Mouse (Mus musculus): ENCODE data around the gene Dnhd1. TPM values are rescaled to one million over a fixed set of nuclear protein-coding genes. Genes with fewer than 3 reads are reported as not detected.
"Not testable (repeated sequence)": the region's sequence is repeated elsewhere in the genome, so short reads cannot be mapped to it uniquely, and the experiment has no call there.

Gene Dnhd1
- polyA plus RNA-seq, 1 experiment from 2014 or later, result 1.9 TPM

- H3K4me3 ChIP-seq (ENCODE audit: low read depth, low read length); ATAC-seq; H3K36me3 ChIP-seq (ENCODE audit: control insufficient read depth, insufficient read depth, low read length); H3K27me3 ChIP-seq (ENCODE audit: control insufficient read depth, insufficient read depth, low read depth, low read length); H3K4me2 ChIP-seq (ENCODE audit: low read length); H3K27ac ChIP-seq (ENCODE audit: low read length); H3K9me3 ChIP-seq (replicated peaks; ENCODE audit: control insufficient read depth, low read length, poor library complexity, severe bottlenecking); H3K9ac ChIP-seq (ENCODE audit: low read depth, low read length): not testable (repeated sequence)
- peaks cover 30% of the 10 kb centered on the region for H3K4me1 ChIP-seq (ENCODE audit: control insufficient read depth, insufficient read depth, low read length)
- 85% methylated on average over 7 of the region's 7 CpGs for WGBS
These were observed 92.0 kb downstream of the Dnhd1 start for GRCm38 (mm10) chr7:105742539-105743215.

GRCm38 (mm10) chr7:105743246-105743925, 92.8 kb downstream of the Dnhd1 start:
- H3K36me3 ChIP-seq (ENCODE audit: control insufficient read depth, insufficient read depth, low read length), result not testable (repeated sequence)
- ATAC-seq, result 0 out of 2 replicates have a peak, but pooled peaks have one; percentile 1

GRCm38 (mm10) chr7:105743926-105744590, 93.4 kb downstream of the Dnhd1 start, which contains the start of gene Taf10:
Gene Taf10, minus strand, starts transcription at chr7:105744361.
- H3K4me2 ChIP-seq (ENCODE audit: low read length), result peak within 1 kb of the TSS; percentile 88
- peaks cover 8% of the 10 kb centered on the region for H3K36me3 ChIP-seq (ENCODE audit: control insufficient read depth, insufficient read depth, low read length)
- H3K9me3 ChIP-seq (replicated peaks; ENCODE audit: control insufficient read depth, low read length, poor library complexity, severe bottlenecking), result no peaks in the 10 kb centered on the region
- ATAC-seq, result peak; percentile 97
- WGBS, result under 1% methylated on average over 63 of the region's 67 CpGs
- no peaks in the 10 kb centered on the region for H3K27me3 ChIP-seq (ENCODE audit: control insufficient read depth, insufficient read depth, low read depth, low read length)
- H3K4me1 ChIP-seq (ENCODE audit: control insufficient read depth, insufficient read depth, low read length), result peaks cover 18% of the 10 kb centered on the region
- H3K9ac ChIP-seq (ENCODE audit: low read depth, low read length), result peak within 1 kb of the TSS; percentile 95
- H3K27ac ChIP-seq (ENCODE audit: low read length), result peak within 1 kb of the TSS; percentile 79
- H3K4me3 ChIP-seq (ENCODE audit: low read depth, low read length), result peak within 1 kb of the TSS; percentile 93

More at GRCm38 (mm10) chr7:105743246-105743925, 92.8 kb downstream of the Dnhd1 start:
- not testable (repeated sequence) for H3K9me3 ChIP-seq (replicated peaks; ENCODE audit: control insufficient read depth, low read length, poor library complexity, severe bottlenecking); H3K27ac ChIP-seq (ENCODE audit: low read length); H3K27me3 ChIP-seq (ENCODE audit: control insufficient read depth, insufficient read depth, low read depth, low read length)
- 38% methylated on average over 20 of the region's 20 CpGs for WGBS
- peak overlapping the region; percentile 95 for H3K9ac ChIP-seq (ENCODE audit: low read depth, low read length)
- H3K4me1 ChIP-seq (ENCODE audit: control insufficient read depth, insufficient read depth, low read length), result peaks cover 24% of the 10 kb centered on the region
- H3K4me3 ChIP-seq (ENCODE audit: low read depth, low read length), result peak overlapping the region; percentile 93
- peak overlapping the region; percentile 88 for H3K4me2 ChIP-seq (ENCODE audit: low read length)

- Histone ChIP-seq H3K4me3 (ENCODE audit: low read depth, low read length) (no peak overlapping the region), H3K4me2 (ENCODE audit: low read length) (no peak overlapping the region), H3K36me3 (ENCODE audit: control insufficient read depth, insufficient read depth, low read length) (peaks cover 2% of the 10 kb centered on the region), H3K4me1 (ENCODE audit: control insufficient read depth, insufficient read depth, low read length) (peaks cover 23% of the 10 kb centered on the region), H3K27ac (ENCODE audit: low read length) (no peak overlapping the region), H3K9me3 (replicated peaks; ENCODE audit: control insufficient read depth, low read length, poor library complexity, severe bottlenecking) (no peaks in the 10 kb centered on the region), H3K9ac (ENCODE audit: low read depth, low read length) (no peak overlapping the region), H3K27me3 (ENCODE audit: control insufficient read depth, insufficient read depth, low read depth, low read length) (no peaks in the 10 kb centered on the region)
- 85% methylated on average over 2 of the region's 2 CpGs for WGBS
- ATAC-seq, result no peak
These were observed 97.1 kb downstream of the Dnhd1 start for GRCm38 (mm10) chr7:105747776-105748175.

GRCm38 (mm10) chr7:105751491-105752433, 101.1 kb downstream of the Dnhd1 start, which contains the start of gene Tpp1:
Gene Tpp1, minus strand, starts transcription at chr7:105752235.
- ATAC-seq, result peak; percentile 85
- 18% methylated on average over 20 of the region's 20 CpGs for WGBS

GRCm38 (mm10) chr7:105752716-105753115, 102.1 kb downstream of the Dnhd1 start:
- Histone ChIP-seq H3K9me3 (replicated peaks; ENCODE audit: control insufficient read depth, low read length, poor library complexity, severe bottlenecking) (no peaks in the 10 kb centered on the region), H3K36me3 (ENCODE audit: control insufficient read depth, insufficient read depth, low read length) (peaks cover 51% of the 10 kb centered on the region), H3K27ac (ENCODE audit: low read length) (no peak overlapping the region; the same call in 1 of the 2 replicates), H3K4me2 (ENCODE audit: low read length) (no peak overlapping the region), H3K4me3 (ENCODE audit: low read depth, low read length) (no peak overlapping the region), H3K9ac (ENCODE audit: low read depth, low read length) (no peak overlapping the region), H3K27me3 (ENCODE audit: control insufficient read depth, insufficient read depth, low read depth, low read length) (no peaks in the 10 kb centered on the region), H3K4me1 (ENCODE audit: control insufficient read depth, insufficient read depth, low read length) (peaks cover 9% of the 10 kb centered on the region)
- 92% methylated on average over 2 of the region's 2 CpGs for WGBS
- peak; percentile 21 for ATAC-seq

More at GRCm38 (mm10) chr7:105751491-105752433, 101.1 kb downstream of the Dnhd1 start, which contains the start of gene Tpp1:
- Histone ChIP-seq H3K4me3 (ENCODE audit: low read depth, low read length) (peak within 1 kb of the TSS; percentile 46), H3K9ac (ENCODE audit: low read depth, low read length) (peak within 1 kb of the TSS; percentile 66), H3K9me3 (replicated peaks; ENCODE audit: control insufficient read depth, low read length, poor library complexity, severe bottlenecking) (no peaks in the 10 kb centered on the region), H3K27ac (ENCODE audit: low read length) (peak within 1 kb of the TSS; percentile 78), H3K4me1 (ENCODE audit: control insufficient read depth, insufficient read depth, low read length) (peaks cover 9% of the 10 kb centered on the region), H3K27me3 (ENCODE audit: control insufficient read depth, insufficient read depth, low read depth, low read length) (no peaks in the 10 kb centered on the region), H3K4me2 (ENCODE audit: low read length) (peak within 1 kb of the TSS; percentile 50), H3K36me3 (ENCODE audit: control insufficient read depth, insufficient read depth, low read length) (peaks cover 41% of the 10 kb centered on the region)

GRCm38 (mm10) chr7:105753281-105753680, 102.7 kb downstream of the Dnhd1 start:
- H3K4me3 ChIP-seq (ENCODE audit: low read depth, low read length), result no peak overlapping the region
- no peaks in the 10 kb centered on the region for H3K27me3 ChIP-seq (ENCODE audit: control insufficient read depth, insufficient read depth, low read depth, low read length)
- peak; percentile 2; the same call in 1 of the 2 replicates for ATAC-seq
- H3K36me3 ChIP-seq (ENCODE audit: control insufficient read depth, insufficient read depth, low read length), result peaks cover 56% of the 10 kb centered on the region
- peaks cover 9% of the 10 kb centered on the region for H3K4me1 ChIP-seq (ENCODE audit: control insufficient read depth, insufficient read depth, low read length)
- H3K9me3 ChIP-seq (replicated peaks; ENCODE audit: control insufficient read depth, low read length, poor library complexity, severe bottlenecking), result no peaks in the 10 kb centered on the region
- no peak overlapping the region for H3K27ac ChIP-seq (ENCODE audit: low read length)
- no peak overlapping the region for H3K9ac ChIP-seq (ENCODE audit: low read depth, low read length)
- WGBS, result 92% methylated on average over 10 of the region's 10 CpGs
- no peak overlapping the region for H3K4me2 ChIP-seq (ENCODE audit: low read length)

- no peak overlapping the region for H3K27ac ChIP-seq (ENCODE audit: low read length)
- H3K9ac ChIP-seq (ENCODE audit: low read depth, low read length), result no peak overlapping the region
- peak; percentile 14; the same call in 1 of the 2 replicates for ATAC-seq
- H3K4me1 ChIP-seq (ENCODE audit: control insufficient read depth, insufficient read depth, low read length), result no peaks in the 10 kb centered on the region
- no peaks in the 10 kb centered on the region for H3K9me3 ChIP-seq (replicated peaks; ENCODE audit: control insufficient read depth, low read length, poor library complexity, severe bottlenecking)
- H3K4me2 ChIP-seq (ENCODE audit: low read length), result no peak overlapping the region
- H3K4me3 ChIP-seq (ENCODE audit: low read depth, low read length), result no peak overlapping the region
- peaks cover 70% of the 10 kb centered on the region for H3K36me3 ChIP-seq (ENCODE audit: control insufficient read depth, insufficient read depth, low read length)
- no peaks in the 10 kb centered on the region for H3K27me3 ChIP-seq (ENCODE audit: control insufficient read depth, insufficient read depth, low read depth, low read length)
- WGBS, result 27% methylated on average over 51 of the region's 51 CpGs
These were observed 111.3 kb downstream of the Dnhd1 start for GRCm38 (mm10) chr7:105761813-105762484.
